Mouse (Mus musculus): ENCODE results near the gene Tacr2. TPM values are rescaled to one million over a fixed set of nuclear protein-coding genes. Genes with fewer than 3 reads are reported as not detected.

Gene Tacr2
- total and polyA plus RNA-seq, 3 experiments, result 0.06 TPM; not detected in 2

DNA sequence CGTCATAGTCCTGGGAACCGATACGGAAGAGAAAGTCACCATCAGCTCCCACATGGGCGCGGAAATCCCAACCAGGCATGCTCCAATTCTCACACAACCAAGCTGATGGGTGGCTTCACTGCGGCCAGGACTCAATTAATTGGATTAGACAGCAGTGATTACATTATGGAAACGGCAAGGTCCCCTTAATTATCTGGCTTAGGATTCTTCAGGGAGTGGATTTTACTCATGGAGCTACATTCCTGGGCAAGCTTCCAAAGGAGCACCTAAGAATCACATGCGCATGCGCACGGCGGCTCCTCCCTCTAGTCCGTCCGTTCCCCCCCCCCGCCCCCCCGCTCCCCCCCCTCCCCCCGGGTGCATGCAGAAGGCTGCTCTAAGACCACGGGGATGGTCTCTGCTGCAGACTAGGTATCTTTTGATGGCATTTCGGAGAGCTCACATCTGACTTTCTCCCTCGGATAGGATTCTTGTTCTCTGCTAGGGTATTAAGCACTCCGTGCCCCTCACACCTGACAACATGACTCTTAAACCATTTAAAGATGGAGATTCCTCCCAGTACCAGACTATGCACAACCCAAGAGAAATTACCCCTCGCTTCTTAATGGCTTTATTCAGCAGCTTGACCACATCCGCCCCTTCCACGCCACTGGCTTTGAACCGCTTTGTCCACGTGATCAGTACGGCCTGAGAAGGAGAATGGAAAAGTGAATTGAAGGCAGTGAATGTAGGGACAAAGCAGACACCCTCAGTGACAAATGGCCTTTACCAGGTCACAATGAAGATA lies 44.0 kb downstream of the Tacr2 start:
- Histone ChIP-seq H3K4me3 (ENCODE audit: control insufficient read depth in 1 of 2, insufficient read depth in 1 of 2, low read depth in 2 of 2, low read length in 2 of 2) (no peak overlapping the region), H3K27ac (ENCODE audit: control insufficient read depth, low read depth, low read length) (no peak overlapping the region), H3K79me2 (ENCODE audit: control insufficient read depth, insufficient read depth, low read length, poor library complexity) (no peaks in the 10 kb centered on the region), H3K9me3 (replicated peaks; ENCODE audit: insufficient read depth, low read length) (no peaks in the 10 kb centered on the region), H3K9ac (ENCODE audit: control insufficient read depth, low read depth, low read length, poor library complexity, severe bottlenecking) (no peak overlapping the region), H3K4me1 (ENCODE audit: control insufficient read depth in 1 of 2, insufficient read depth in 2 of 2, low read length in 2 of 2) (no peaks in the 10 kb centered on the region), H3K27me3 (ENCODE audit: control insufficient read depth in 1 of 2, insufficient read depth in 2 of 2, low read length in 2 of 2) (no peaks in the 10 kb centered on the region), H3K36me3 (ENCODE audit: control insufficient read depth in 1 of 2, insufficient read depth in 2 of 2, low read length in 2 of 2) (peaks cover 0 to 27% of the 10 kb centered on the region in 2 experiments; a peak in 2 of 4 replicates)
- TF ChIP-seq POLR2AphosphoS5 (IDR thresholded peaks at IDR 0.05; ENCODE audit: borderline replicate concordance, low read depth, low read length) (no peak), MEF2A (IDR thresholded peaks at IDR 0.05; ENCODE audit: extremely low read depth, insufficient replicate concordance, low read depth, low read length, poor library complexity, severe bottlenecking) (no peak), CTCF (IDR thresholded peaks at IDR 0.05 in 2 of 3, conservative IDR thresholded peaks at IDR 0.05 in 1 of 3; ENCODE audit: control insufficient read depth in 1 of 3, insufficient read depth in 1 of 3, low read depth in 2 of 3, low read length in 3 of 3, poor library complexity in 1 of 3, severe bottlenecking in 1 of 3) (no peak), EP300 (IDR thresholded peaks at IDR 0.05; ENCODE audit: low read depth in 1 of 2, low read length in 2 of 2) (no peak), BHLHE40 (IDR thresholded peaks at IDR 0.05; ENCODE audit: borderline replicate concordance, low read depth, low read length) (no peak), MAX (IDR thresholded peaks at IDR 0.05; ENCODE audit: low read length) (no peak)
- no peak for DNase-seq (ENCODE audit: low read depth, low spot score)

DNA sequence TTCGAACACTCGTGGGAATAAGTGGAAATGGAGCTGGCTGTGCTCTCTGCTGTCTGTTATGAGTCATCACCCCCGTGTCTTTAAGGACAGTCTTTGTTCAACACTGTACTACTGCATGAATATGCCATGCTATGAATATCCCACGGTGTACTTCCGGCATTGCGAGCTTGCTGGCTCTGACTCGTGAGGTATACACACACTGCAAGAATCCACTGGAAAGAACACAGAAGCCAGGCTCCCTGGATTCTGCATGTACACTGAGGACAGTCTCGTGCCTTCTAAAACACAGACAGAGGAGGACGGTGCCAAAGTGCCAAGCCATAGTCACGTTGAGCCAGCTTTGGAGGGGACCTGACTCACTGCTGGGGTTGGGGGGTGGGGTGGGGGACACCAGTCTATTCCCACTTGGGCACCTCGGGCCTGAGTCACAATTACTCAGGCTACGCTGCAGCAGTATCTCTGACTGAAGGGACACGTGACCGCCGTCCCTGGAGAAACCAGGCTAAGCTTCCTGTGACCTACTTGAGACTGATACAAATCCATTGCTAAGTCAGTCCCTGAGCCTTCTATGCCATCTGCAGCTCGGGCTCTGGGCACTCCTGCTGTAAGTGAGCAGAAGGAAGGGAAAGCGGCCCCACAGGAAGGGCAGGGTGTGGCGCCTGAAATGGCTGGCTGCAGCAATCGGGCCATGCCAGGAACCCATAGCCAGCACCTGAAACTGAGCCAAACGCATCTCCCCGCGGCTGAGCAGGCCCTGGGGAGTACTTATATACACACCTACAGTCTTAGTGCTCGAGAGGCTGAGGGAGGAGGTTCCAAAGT lies 48.0 kb downstream of the Tacr2 start:
- Histone ChIP-seq H3K79me2 (ENCODE audit: control insufficient read depth, insufficient read depth, low read length, poor library complexity) (peaks cover 7% of the 10 kb centered on the region; the same call in 1 of the 2 replicates), H3K9ac (ENCODE audit: control insufficient read depth, low read depth, low read length, poor library complexity, severe bottlenecking) (no peak overlapping the region), H3K27ac (ENCODE audit: control insufficient read depth, low read depth, low read length) (no peak overlapping the region), H3K9me3 (replicated peaks; ENCODE audit: insufficient read depth, low read length) (no peaks in the 10 kb centered on the region), H3K27me3 (ENCODE audit: control insufficient read depth in 1 of 2, insufficient read depth in 2 of 2, low read length in 2 of 2) (no peaks in the 10 kb centered on the region), H3K4me3 (ENCODE audit: control insufficient read depth in 1 of 2, insufficient read depth in 1 of 2, low read depth in 2 of 2, low read length in 2 of 2) (no peak overlapping the region), H3K4me1 (ENCODE audit: control insufficient read depth in 1 of 2, insufficient read depth in 2 of 2, low read length in 2 of 2) (no peaks in the 10 kb centered on the region), H3K36me3 (ENCODE audit: control insufficient read depth in 1 of 2, insufficient read depth in 2 of 2, low read length in 2 of 2) (peaks cover 0 to 25% of the 10 kb centered on the region in 2 experiments; a peak in 2 of 4 replicates)
- no peak for TF ChIP-seq ZKSCAN1 (IDR thresholded peaks at IDR 0.05; ENCODE audit: low read depth, low read length)
- TF ChIP-seq CHD2 (IDR thresholded peaks at IDR 0.05; ENCODE audit: low read length), result no peak
- TF ChIP-seq RCOR1 (IDR thresholded peaks at IDR 0.05; ENCODE audit: low read depth, low read length), result no peak
- no peak for TF ChIP-seq MAFK (IDR thresholded peaks at IDR 0.05; ENCODE audit: borderline replicate concordance, low read depth, low read length)
- TF ChIP-seq POLR2A (IDR thresholded peaks at IDR 0.05; ENCODE audit: control insufficient read depth in 1 of 2, insufficient read depth in 1 of 2, low read depth in 1 of 2, low read length in 2 of 2, poor library complexity in 1 of 2), result no peak
- TF ChIP-seq SMC3 (IDR thresholded peaks at IDR 0.05; ENCODE audit: low read depth, low read length), result no peak
- TF ChIP-seq TAL1 (IDR thresholded peaks at IDR 0.05; ENCODE audit: low read length), result no peak
- no peak for TF ChIP-seq MYB (IDR thresholded peaks at IDR 0.05; ENCODE audit: low read depth, low read length)
- no peak for TF ChIP-seq SIN3A (IDR thresholded peaks at IDR 0.05; ENCODE audit: low read length)
- TF ChIP-seq POLR2AphosphoS5 (IDR thresholded peaks at IDR 0.05; ENCODE audit: borderline replicate concordance, low read depth, low read length), result no peak
- no peak for TF ChIP-seq NRF1 (IDR thresholded peaks at IDR 0.05; ENCODE audit: insufficient read depth, low read depth, low read length, poor library complexity, severe bottlenecking)
- no peak for TF ChIP-seq MEF2A (IDR thresholded peaks at IDR 0.05; ENCODE audit: extremely low read depth, insufficient replicate concordance, low read depth, low read length, poor library complexity, severe bottlenecking)
- TF ChIP-seq ZC3H11A (IDR thresholded peaks at IDR 0.05; ENCODE audit: low read depth, low read length), result no peak
- no peak for DNase-seq (ENCODE audit: low read depth, low spot score)

Data from MEL (cell line).